Mouse (Mus musculus) cerebellum, postnatal 4 days (tissue): Measurements from ENCODE around the gene Nprl3.

Experiments
- DNase-seq, 2 experiments: peaks; one replicate each; pipeline ENCODE4 v3.0.0; 2022; ENCODE audit warnings: low spot score in 2 of 2, mixed read lengths in 1 of 2

Nprl3 gene

GRCm38 (mm10) chr11:32245614-32246013 lies 21.9 kb downstream of the Nprl3 start:
- no peak for DNase-seq

- DNase-seq, result no peak
Observed at GRCm38 (mm10) chr11:32244617-32245016, 22.9 kb downstream of the Nprl3 start.

GRCm38 (mm10) chr11:32244064-32244463 lies 23.4 kb downstream of the Nprl3 start:
- DNase-seq, result no peak

GRCm38 (mm10) chr11:32243205-32243955 lies 24.1 kb downstream of the Nprl3 start:
- no peak for DNase-seq

- DNase-seq, result no peak
Observed at GRCm38 (mm10) chr11:32242209-32242608, 25.3 kb downstream of the Nprl3 start.

- no peak for DNase-seq
Observed at GRCm38 (mm10) chr11:32241391-32241790, 26.1 kb downstream of the Nprl3 start.

GRCm38 (mm10) chr11:32238093-32238860 lies 29.2 kb downstream of the Nprl3 start:
- peak in 1 of 2 experiments; percentile 75 for DNase-seq

GRCm38 (mm10) chr11:32237411-32237795 lies 30.1 kb downstream of the Nprl3 start:
- no peak for DNase-seq

GRCm38 (mm10) chr11:32236712-32237410 lies 30.6 kb downstream of the Nprl3 start:
- DNase-seq, result peak in 1 of 2 experiments; percentile 74

- no peak for DNase-seq
Observed at GRCm38 (mm10) chr11:32236132-32236531, 31.4 kb downstream of the Nprl3 start.

GRCm38 (mm10) chr11:32235646-32236045 lies 31.9 kb downstream of the Nprl3 start:
- peak; percentile 55 to 81 for DNase-seq

- DNase-seq, result no peak
Observed at GRCm38 (mm10) chr11:32234816-32235485, 32.6 kb downstream of the Nprl3 start.

GRCm38 (mm10) chr11:32233895-32234294 lies 33.6 kb downstream of the Nprl3 start:
- DNase-seq, result peak in 1 of 2 experiments; percentile 68

- no peak for DNase-seq
Observed at GRCm38 (mm10) chr11:32232848-32233247, 34.7 kb downstream of the Nprl3 start.

GRCm38 (mm10) chr11:32231125-32231524 lies 36.4 kb downstream of the Nprl3 start:
- DNase-seq, result no peak

GRCm38 (mm10) chr11:32230220-32230619 lies 37.3 kb downstream of the Nprl3 start:
- no peak for DNase-seq

- DNase-seq, result no peak
Observed at GRCm38 (mm10) chr11:32228292-32228845, 39.1 kb downstream of the Nprl3 start.

- no peak for DNase-seq
Observed at GRCm38 (mm10) chr11:32227555-32227954, 40.0 kb downstream of the Nprl3 start.

- no peak for DNase-seq
Observed at GRCm38 (mm10) chr11:32227041-32227440, 40.5 kb downstream of the Nprl3 start.

- peak; percentile 49 to 84 for DNase-seq
Observed at GRCm38 (mm10) chr11:32226124-32226871, 41.2 kb downstream of the Nprl3 start, which contains the start of gene Mpg. TSS of gene Mpg (plus strand) at chr11:32226505.
